Mouse (Mus musculus): ENCODE measurements around the gene Usp30. TPM values are rescaled to one million over a fixed set of nuclear protein-coding genes. Genes with fewer than 3 reads are reported as not detected.

The Usp30 gene
- 5.5 and 5.8 TPM in 2 replicates for polyA plus RNA-seq (2015; fragmentation: Nextera tagmentation; extraction: Ambion mirVana)

GRCm38 (mm10) chr5:114065161-114065560 lies at the start of gene Usp30:
TSS of gene Usp30 (plus strand) at chr5:114065461.
- ATAC-seq, result no peak
- 87% methylated on average over 6 of the region's 6 CpGs for WGBS

GRCm38 (mm10) chr5:114024390-114024789 lies 40.9 kb upstream of the Usp30 start:
- Histone ChIP-seq H3K27ac (ENCODE audit: low read depth, low read length) (no peak overlapping the region), H3K9ac (ENCODE audit: low read depth, low read length) (no peak overlapping the region), H3K27me3 (replicated peaks; ENCODE audit: control insufficient read depth, insufficient read depth, low read length) (no peaks in the 10 kb centered on the region), H3K4me1 (replicated peaks; ENCODE audit: control insufficient read depth, insufficient read depth, low read length) (no peaks in the 10 kb centered on the region), H3K4me3 (ENCODE audit: low read depth, low read length) (no peak overlapping the region), H3K36me3 (ENCODE audit: control insufficient read depth, insufficient read depth) (no peaks in the 10 kb centered on the region), H3K4me2 (replicated peaks; ENCODE audit: low read depth) (no peak overlapping the region), H3K9me3 (ENCODE audit: control insufficient read depth) (no peaks in the 10 kb centered on the region)
- WGBS, result 63% methylated on average over 6 of the region's 6 CpGs
- TF ChIP-seq CTCF (IDR thresholded peaks at IDR 0.05; ENCODE audit: low read depth), result no peak
- ATAC-seq, result no peak

More at GRCm38 (mm10) chr5:114065161-114065560, at the start of gene Usp30:
- Histone ChIP-seq H3K27me3 (replicated peaks; ENCODE audit: control insufficient read depth, insufficient read depth, low read length) (no peaks in the 10 kb centered on the region), H3K9ac (ENCODE audit: low read depth, low read length) (no peak within 1 kb of the TSS), H3K4me3 (ENCODE audit: low read depth, low read length) (no peak within 1 kb of the TSS), H3K4me2 (replicated peaks; ENCODE audit: low read depth) (no peak within 1 kb of the TSS), H3K36me3 (ENCODE audit: control insufficient read depth, insufficient read depth) (no peaks in the 10 kb centered on the region), H3K4me1 (replicated peaks; ENCODE audit: control insufficient read depth, insufficient read depth, low read length) (no peaks in the 10 kb centered on the region), H3K27ac (ENCODE audit: low read depth, low read length) (no peak within 1 kb of the TSS), H3K9me3 (ENCODE audit: control insufficient read depth) (no peaks in the 10 kb centered on the region)
- no peak for TF ChIP-seq CTCF (IDR thresholded peaks at IDR 0.05; ENCODE audit: low read depth)

GRCm38 (mm10) chr5:114024885-114025284 lies 40.4 kb upstream of the Usp30 start:
- H3K4me1 ChIP-seq (replicated peaks; ENCODE audit: control insufficient read depth, insufficient read depth, low read length), result no peaks in the 10 kb centered on the region
- no peak for ATAC-seq
- no peak overlapping the region for H3K9ac ChIP-seq (ENCODE audit: low read depth, low read length)
- no peaks in the 10 kb centered on the region for H3K9me3 ChIP-seq (ENCODE audit: control insufficient read depth)
- TF ChIP-seq CTCF (IDR thresholded peaks at IDR 0.05; ENCODE audit: low read depth), result no peak
- H3K27me3 ChIP-seq (replicated peaks; ENCODE audit: control insufficient read depth, insufficient read depth, low read length), result no peaks in the 10 kb centered on the region
- no peak overlapping the region for H3K4me3 ChIP-seq (ENCODE audit: low read depth, low read length)
- no peak overlapping the region for H3K27ac ChIP-seq (ENCODE audit: low read depth, low read length)
- no peaks in the 10 kb centered on the region for H3K36me3 ChIP-seq (ENCODE audit: control insufficient read depth, insufficient read depth)
- H3K4me2 ChIP-seq (replicated peaks; ENCODE audit: low read depth), result no peak overlapping the region
- 10% methylated on average over 10 of the region's 10 CpGs for WGBS

- TF ChIP-seq CTCF (IDR thresholded peaks at IDR 0.05; ENCODE audit: low read depth), result no peak
- Histone ChIP-seq H3K36me3 (ENCODE audit: control insufficient read depth, insufficient read depth) (no peaks in the 10 kb centered on the region), H3K27ac (ENCODE audit: low read depth, low read length) (no peak overlapping the region), H3K27me3 (replicated peaks; ENCODE audit: control insufficient read depth, insufficient read depth, low read length) (no peaks in the 10 kb centered on the region), H3K4me1 (replicated peaks; ENCODE audit: control insufficient read depth, insufficient read depth, low read length) (no peaks in the 10 kb centered on the region), H3K4me3 (ENCODE audit: low read depth, low read length) (no peak overlapping the region), H3K4me2 (replicated peaks; ENCODE audit: low read depth) (no peak overlapping the region), H3K9ac (ENCODE audit: low read depth, low read length) (no peak overlapping the region), H3K9me3 (ENCODE audit: control insufficient read depth) (no peaks in the 10 kb centered on the region)
- no peak for ATAC-seq
- 81% methylated on average over 12 of the region's 12 CpGs for WGBS
These were observed 37.9 kb upstream of the Usp30 start for GRCm38 (mm10) chr5:114027217-114027944.

GRCm38 (mm10) chr5:114028111-114028510 lies 37.1 kb upstream of the Usp30 start:
- Histone ChIP-seq H3K27me3 (replicated peaks; ENCODE audit: control insufficient read depth, insufficient read depth, low read length) (no peaks in the 10 kb centered on the region), H3K9ac (ENCODE audit: low read depth, low read length) (no peak overlapping the region), H3K27ac (ENCODE audit: low read depth, low read length) (no peak overlapping the region), H3K4me3 (ENCODE audit: low read depth, low read length) (no peak overlapping the region), H3K4me2 (replicated peaks; ENCODE audit: low read depth) (no peak overlapping the region), H3K4me1 (replicated peaks; ENCODE audit: control insufficient read depth, insufficient read depth, low read length) (no peaks in the 10 kb centered on the region), H3K9me3 (ENCODE audit: control insufficient read depth) (no peaks in the 10 kb centered on the region), H3K36me3 (ENCODE audit: control insufficient read depth, insufficient read depth) (no peaks in the 10 kb centered on the region)
- WGBS, result 85% methylated on average over 12 of the region's 12 CpGs
- TF ChIP-seq CTCF (IDR thresholded peaks at IDR 0.05; ENCODE audit: low read depth), result no peak
- ATAC-seq, result no peak

- Histone ChIP-seq H3K9ac (ENCODE audit: low read depth, low read length) (no peak overlapping the region), H3K27me3 (replicated peaks; ENCODE audit: control insufficient read depth, insufficient read depth, low read length) (no peaks in the 10 kb centered on the region), H3K9me3 (ENCODE audit: control insufficient read depth) (no peaks in the 10 kb centered on the region), H3K27ac (ENCODE audit: low read depth, low read length) (no peak overlapping the region), H3K4me1 (replicated peaks; ENCODE audit: control insufficient read depth, insufficient read depth, low read length) (no peaks in the 10 kb centered on the region), H3K4me2 (replicated peaks; ENCODE audit: low read depth) (no peak overlapping the region), H3K36me3 (ENCODE audit: control insufficient read depth, insufficient read depth) (no peaks in the 10 kb centered on the region), H3K4me3 (ENCODE audit: low read depth, low read length) (no peak overlapping the region)
- WGBS, result 87% methylated on average over 12 of the region's 12 CpGs
- ATAC-seq, result no peak
- no peak for TF ChIP-seq CTCF (IDR thresholded peaks at IDR 0.05; ENCODE audit: low read depth)
These were observed 34.6 kb upstream of the Usp30 start for GRCm38 (mm10) chr5:114030652-114031051.

Measured in intestine, postnatal 0 days (tissue).